Mouse (Mus musculus): ENCODE results near the gene Adamts3. TPM values are rescaled to one million over a fixed set of nuclear protein-coding genes. Genes with fewer than 3 reads are reported as not detected.

The Adamts3 gene
- polyA plus RNA-seq, 1 experiment from 2014 or later, result 0.52 TPM

DNA sequence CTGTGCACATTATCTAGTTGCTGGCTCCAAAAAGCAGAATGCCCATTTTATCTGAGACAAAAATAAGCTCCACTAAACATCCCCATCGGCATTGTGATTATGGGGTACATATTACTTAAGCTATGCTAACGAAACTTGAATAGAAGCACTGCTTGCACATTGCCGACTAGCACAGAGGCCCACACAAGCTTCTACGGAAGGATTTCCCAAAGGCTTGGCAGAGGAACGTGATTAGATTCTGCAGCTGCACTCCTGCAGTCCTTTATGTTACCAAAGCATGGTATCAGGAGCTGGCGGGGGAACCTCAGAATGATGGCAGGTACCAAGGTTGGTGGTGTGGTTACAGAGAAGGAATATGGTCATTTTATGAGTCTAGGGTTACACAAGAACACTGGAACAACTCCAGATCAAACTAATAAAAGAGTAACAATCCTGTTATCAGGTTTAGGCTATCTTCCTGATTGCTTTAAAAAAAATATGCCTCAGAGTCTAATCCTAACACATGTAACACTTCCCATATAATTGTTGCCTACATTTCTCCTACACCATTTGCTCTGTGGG is 155.6 kb downstream of the Adamts3 start:
- Histone ChIP-seq H3K4me2 (replicated peaks; ENCODE audit: low read depth) (no peak overlapping the region), H3K4me3 (ENCODE audit: low read depth, low read length) (no peak overlapping the region), H3K4me1 (replicated peaks; ENCODE audit: control insufficient read depth, insufficient read depth) (no peaks in the 10 kb centered on the region), H3K9ac (ENCODE audit: low read length) (no peak overlapping the region), H3K27me3 (ENCODE audit: control insufficient read depth, insufficient read depth, low read length) (no peaks in the 10 kb centered on the region), H3K9me3 (ENCODE audit: control insufficient read depth, low read length) (no peaks in the 10 kb centered on the region), H3K36me3 (ENCODE audit: control insufficient read depth, insufficient read depth, low read length) (no peaks in the 10 kb centered on the region), H3K27ac (replicated peaks) (no peak overlapping the region)
- ATAC-seq (ENCODE audit: low FRiP score, low TSS enrichment) (no peak), DNase-seq (ENCODE audit: low spot score) (no peak)
- no peak for TF ChIP-seq CTCF (IDR thresholded peaks at IDR 0.05; ENCODE audit: low read depth)
- no peak for TF ChIP-seq EP300 (optimal IDR thresholded peaks at IDR 0.05)
- WGBS, result 75% methylated on average over 6 of the region's 6 CpGs

DNA sequence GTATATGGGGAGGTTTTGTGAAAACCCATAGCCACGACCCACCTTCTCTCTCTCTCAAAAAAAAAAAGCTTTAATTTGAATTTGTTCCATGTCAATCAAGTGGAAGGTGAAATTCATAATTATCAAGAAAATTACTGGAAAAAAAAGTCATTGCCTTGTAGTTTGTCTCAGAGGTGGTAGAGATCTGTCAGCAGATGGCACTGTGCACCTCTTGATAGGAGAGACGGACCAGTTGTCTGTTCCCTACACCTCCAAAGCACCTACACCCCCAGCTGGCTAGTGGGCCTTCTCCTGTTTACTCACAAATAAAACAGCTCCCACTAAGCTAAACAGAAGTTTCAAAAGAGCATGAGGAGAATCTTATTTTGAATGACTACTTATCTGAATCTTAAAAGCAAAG is 168.6 kb downstream of the Adamts3 start:
- no peak overlapping the region for H3K27ac ChIP-seq (replicated peaks)
- H3K4me3 ChIP-seq (ENCODE audit: low read depth, low read length), result no peak overlapping the region
- H3K9ac ChIP-seq (ENCODE audit: low read length), result no peak overlapping the region
- no peaks in the 10 kb centered on the region for H3K36me3 ChIP-seq (ENCODE audit: control insufficient read depth, insufficient read depth, low read length)
- no peaks in the 10 kb centered on the region for H3K27me3 ChIP-seq (ENCODE audit: control insufficient read depth, insufficient read depth, low read length)
- no peak for ATAC-seq (ENCODE audit: low FRiP score, low TSS enrichment)
- H3K9me3 ChIP-seq (ENCODE audit: control insufficient read depth, low read length), result no peaks in the 10 kb centered on the region
- DNase-seq (ENCODE audit: low spot score), result no peak
- WGBS, result 55% methylated on average over 2 of the region's 2 CpGs
- peak; percentile 57 for TF ChIP-seq CTCF (IDR thresholded peaks at IDR 0.05; ENCODE audit: low read depth)
- no peak for TF ChIP-seq EP300 (optimal IDR thresholded peaks at IDR 0.05)
- H3K4me1 ChIP-seq (replicated peaks; ENCODE audit: control insufficient read depth, insufficient read depth), result no peaks in the 10 kb centered on the region; the same call in 1 of the 2 replicates
- no peak overlapping the region for H3K4me2 ChIP-seq (replicated peaks; ENCODE audit: low read depth)

DNA sequence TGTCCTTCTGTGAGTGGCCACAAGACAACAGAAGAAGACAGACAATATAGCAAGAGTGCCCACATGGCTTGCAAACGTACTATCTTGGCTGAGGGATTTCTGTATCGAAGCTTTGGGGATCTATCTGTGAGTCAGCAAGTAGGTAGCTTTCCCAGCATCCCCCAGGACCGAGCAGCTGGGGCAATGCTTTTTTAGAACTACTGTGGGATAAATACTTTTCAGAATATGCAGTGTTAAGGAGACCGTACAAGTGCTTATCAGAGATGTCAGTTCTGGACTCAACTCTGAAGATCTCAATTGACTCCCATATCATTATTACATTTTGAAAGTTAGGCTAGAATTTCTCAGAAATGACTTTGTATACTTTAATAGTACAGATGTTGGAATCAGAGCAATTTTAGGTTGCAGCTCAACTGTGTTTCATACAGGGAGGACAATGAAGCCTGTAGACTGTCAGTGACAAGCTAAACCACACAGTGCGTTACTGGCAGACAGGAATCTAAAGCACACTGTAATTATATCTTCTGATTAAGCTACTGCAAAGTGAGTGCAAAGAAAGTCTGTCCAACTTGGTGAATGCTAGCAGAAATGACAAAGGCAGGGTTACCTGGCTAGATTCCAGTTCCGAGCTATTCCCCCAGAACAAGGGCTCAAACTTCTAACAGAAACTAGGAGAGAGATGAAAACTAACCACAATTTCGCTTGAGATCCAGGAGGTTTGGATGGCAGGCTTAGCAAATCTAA is 171.8 kb downstream of the Adamts3 start:
- 60% methylated on average over 7 of the region's 7 CpGs for WGBS
- no peak for ATAC-seq (ENCODE audit: low FRiP score, low TSS enrichment)
- Histone ChIP-seq H3K36me3 (ENCODE audit: control insufficient read depth, insufficient read depth, low read length) (no peaks in the 10 kb centered on the region), H3K4me1 (replicated peaks; ENCODE audit: control insufficient read depth, insufficient read depth) (no peaks in the 10 kb centered on the region; the same call in 1 of the 2 replicates), H3K27ac (replicated peaks) (no peak overlapping the region), H3K4me3 (ENCODE audit: low read depth, low read length) (no peak overlapping the region), H3K4me2 (replicated peaks; ENCODE audit: low read depth) (no peak overlapping the region), H3K9ac (ENCODE audit: low read length) (no peak overlapping the region), H3K9me3 (ENCODE audit: control insufficient read depth, low read length) (no peaks in the 10 kb centered on the region), H3K27me3 (ENCODE audit: control insufficient read depth, insufficient read depth, low read length) (no peaks in the 10 kb centered on the region)
- DNase-seq (ENCODE audit: low spot score), result no peak
- TF ChIP-seq EP300 (optimal IDR thresholded peaks at IDR 0.05), result no peak

DNA sequence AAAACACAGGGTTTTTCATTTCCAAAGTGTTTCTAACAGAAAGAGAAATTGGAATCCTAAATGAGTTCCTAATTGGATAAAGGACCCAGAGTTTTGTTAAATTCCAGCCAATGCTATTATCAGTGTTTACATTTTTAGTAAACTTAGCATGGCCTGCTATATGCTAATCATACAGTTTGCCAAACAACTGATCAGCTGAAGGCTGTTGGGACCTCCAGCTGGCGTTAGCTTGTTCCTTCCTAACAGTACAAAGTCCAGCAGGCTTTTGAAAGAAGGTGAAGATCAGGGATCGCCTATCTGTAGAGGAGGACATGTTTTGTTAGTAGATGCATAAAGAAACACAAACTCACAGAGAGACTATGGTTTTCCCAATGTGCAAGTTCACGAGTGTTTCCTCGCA is 173.7 kb downstream of the Adamts3 start:
- Histone ChIP-seq H3K4me2 (replicated peaks; ENCODE audit: low read depth) (no peak overlapping the region), H3K4me3 (ENCODE audit: low read depth, low read length) (no peak overlapping the region), H3K9ac (ENCODE audit: low read length) (no peak overlapping the region), H3K9me3 (ENCODE audit: control insufficient read depth, low read length) (no peaks in the 10 kb centered on the region), H3K4me1 (replicated peaks; ENCODE audit: control insufficient read depth, insufficient read depth) (no peaks in the 10 kb centered on the region; the same call in none of the 2 replicates), H3K36me3 (ENCODE audit: control insufficient read depth, insufficient read depth, low read length) (no peaks in the 10 kb centered on the region), H3K27ac (replicated peaks) (no peak overlapping the region), H3K27me3 (ENCODE audit: control insufficient read depth, insufficient read depth, low read length) (no peaks in the 10 kb centered on the region)
- 22% methylated on average over 4 of the region's 4 CpGs for WGBS
- no peak for TF ChIP-seq CTCF (IDR thresholded peaks at IDR 0.05; ENCODE audit: low read depth)
- TF ChIP-seq EP300 (optimal IDR thresholded peaks at IDR 0.05), result no peak
- DNase-seq (ENCODE audit: low spot score) (no peak), ATAC-seq (ENCODE audit: low FRiP score, low TSS enrichment) (no peak)

DNA sequence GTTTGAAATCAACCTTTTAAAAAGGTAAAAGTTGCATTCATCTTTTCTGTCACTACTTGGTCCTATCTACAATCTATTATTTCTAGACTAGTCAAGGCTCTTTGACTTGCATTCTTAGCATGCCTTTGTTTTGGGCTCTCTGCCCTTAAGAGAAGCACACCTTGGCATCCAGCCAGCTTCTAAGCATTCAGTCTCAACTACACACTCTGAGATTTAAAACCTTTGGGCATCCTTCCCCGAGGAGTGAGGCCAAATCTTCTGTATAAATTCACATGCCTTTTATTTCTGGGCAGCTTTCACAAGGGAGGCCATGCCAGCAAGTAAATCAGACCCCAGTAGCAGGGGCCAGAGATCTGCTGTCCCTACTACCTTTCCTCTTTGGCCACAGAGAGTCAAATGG is 178.9 kb downstream of the Adamts3 start:
- Histone ChIP-seq H3K4me3 (ENCODE audit: low read depth, low read length) (no peak overlapping the region), H3K4me2 (replicated peaks; ENCODE audit: low read depth) (no peak overlapping the region), H3K27ac (replicated peaks) (no peak overlapping the region), H3K4me1 (replicated peaks; ENCODE audit: control insufficient read depth, insufficient read depth) (no peaks in the 10 kb centered on the region; the same call in 1 of the 2 replicates), H3K9ac (ENCODE audit: low read length) (no peak overlapping the region), H3K36me3 (ENCODE audit: control insufficient read depth, insufficient read depth, low read length) (no peaks in the 10 kb centered on the region), H3K9me3 (ENCODE audit: control insufficient read depth, low read length) (no peaks in the 10 kb centered on the region), H3K27me3 (ENCODE audit: control insufficient read depth, insufficient read depth, low read length) (no peaks in the 10 kb centered on the region)
- DNase-seq (ENCODE audit: low spot score) (no peak), ATAC-seq (ENCODE audit: low FRiP score, low TSS enrichment) (no peak)
- TF ChIP-seq CTCF (IDR thresholded peaks at IDR 0.05; ENCODE audit: low read depth) (no peak), EP300 (optimal IDR thresholded peaks at IDR 0.05) (no peak)
- WGBS, result 3% methylated on average over 1 of the region's 1 CpGs

Measured in stomach, postnatal 0 days (tissue).